Mouse (Mus musculus) layer of hippocampus, postnatal 36 days (tissue): Measurements from ENCODE around the gene Folr1. TPM values are rescaled to one million over a fixed set of nuclear protein-coding genes. Genes with fewer than 3 reads are reported as not detected.

ENCODE experiments used
- DNase-seq, 2 experiments: peaks; one replicate each; pipeline ENCODE4 v3.0.0; 2022
- total RNA-seq, 2 experiments: library from RNA; stranded (reverse); gene quantifications; 2 replicates each; pipeline ENCODE4 v1.2.3; 2021

Folr1 gene
- total RNA-seq, 2 experiments from 2014 or later, result 0.62 to 4.9 TPM

GRCm38 (mm10) chr7:101868241-101869162 is 2.1 kb downstream of the Folr1 start:
- no peak for DNase-seq

DNA sequence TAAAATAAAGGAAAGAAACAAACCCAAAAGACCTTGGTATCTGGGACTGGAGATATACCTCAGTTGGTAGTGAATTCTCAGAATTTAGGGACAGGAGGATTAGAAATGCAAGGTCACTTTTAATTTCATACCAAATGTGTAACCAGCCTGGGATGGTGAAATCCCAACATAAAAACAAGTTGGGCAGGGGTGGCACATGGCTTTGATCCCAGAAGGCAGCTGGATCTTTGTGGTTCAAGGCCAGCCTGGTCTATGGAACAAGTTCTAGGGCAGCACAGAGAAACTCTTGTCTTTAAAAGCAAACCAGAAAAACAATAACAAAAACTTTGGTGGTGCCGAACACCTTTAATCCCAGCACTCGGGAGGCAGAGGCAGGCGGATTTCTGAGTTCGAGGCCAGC is 3.1 kb downstream of the Folr1 start:
- no peak for DNase-seq

- no peak for DNase-seq
Measured at GRCm38 (mm10) chr7:101866491-101867265, 3.9 kb downstream of the Folr1 start.

- no peak for DNase-seq
Measured at GRCm38 (mm10) chr7:101863415-101863814, 7.2 kb downstream of the Folr1 start, which contains the start of gene Anapc15. TSS of gene Anapc15 (plus strand) at chr7:101863715.

GRCm38 (mm10) chr7:101862291-101862690 is 8.3 kb downstream of the Folr1 start:
- no peak for DNase-seq

GRCm38 (mm10) chr7:101860978-101861377 is 9.6 kb downstream of the Folr1 start:
- no peak for DNase-seq

DNA sequence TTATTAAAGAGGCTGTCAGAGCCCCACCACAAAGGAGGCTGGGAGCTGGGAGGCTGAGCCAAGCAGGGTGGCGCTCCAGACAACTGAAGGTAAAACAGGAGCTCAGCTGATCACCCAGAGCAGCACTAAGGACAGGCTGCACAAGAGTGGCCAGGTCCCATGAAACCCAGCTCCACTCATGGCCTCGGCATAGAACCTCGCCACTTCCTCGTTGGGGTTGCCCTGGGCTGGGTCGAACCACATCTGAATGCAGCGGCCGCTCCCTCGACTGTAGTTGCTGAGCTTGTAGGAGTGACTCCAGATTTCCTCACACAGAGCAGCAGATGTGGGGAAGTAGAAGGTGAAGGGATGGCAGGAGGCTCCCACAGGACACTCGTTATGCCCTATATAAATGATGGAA is 12.2 kb downstream of the Folr1 start:
- DNase-seq, result no peak

DNA sequence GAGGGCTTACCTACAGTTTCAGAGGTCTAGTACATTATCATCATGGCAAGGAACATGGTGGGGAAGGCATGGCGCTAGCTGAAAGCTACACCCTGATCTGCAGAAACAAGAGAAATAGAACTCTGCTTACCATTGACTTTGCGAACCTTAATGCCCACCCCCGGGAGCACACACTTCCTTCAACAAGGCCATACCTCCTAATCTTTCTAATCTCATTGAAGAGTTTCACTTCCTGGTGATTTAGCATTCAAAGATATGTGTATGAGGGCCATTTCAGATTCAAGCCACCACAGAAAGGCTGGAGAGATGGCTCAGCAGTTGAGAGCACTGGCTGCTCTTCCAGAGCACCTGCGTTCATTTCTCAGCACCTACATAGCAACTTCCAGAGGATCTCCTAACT is 13.5 kb downstream of the Folr1 start, which contains the start of gene Folr2:
Gene Folr2, minus strand, starts transcription at position 101 of the 400 bp plus-strand sequence.
- no peak for DNase-seq

DNA sequence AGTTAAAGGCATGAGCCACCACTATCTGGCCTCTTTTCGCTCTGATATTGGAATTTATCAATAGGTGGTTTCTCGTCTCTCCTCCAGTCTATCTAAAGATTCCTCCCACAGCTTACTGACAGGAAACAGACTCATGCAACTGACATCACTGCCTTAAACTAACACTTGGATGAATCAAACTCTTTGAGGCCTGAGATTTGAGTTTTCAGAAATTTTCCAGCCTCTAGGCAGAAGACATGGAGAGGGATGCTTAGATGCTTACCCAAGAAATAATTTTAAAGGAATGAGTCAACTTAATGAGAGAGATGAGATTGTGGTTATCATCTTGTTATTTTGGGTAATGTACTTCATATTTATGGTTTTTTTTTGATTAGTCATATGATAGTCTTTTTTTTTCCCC is 16.8 kb downstream of the Folr1 start:
- DNase-seq, result no peak

- no peak for DNase-seq
Measured at GRCm38 (mm10) chr7:101852846-101853245, 17.7 kb downstream of the Folr1 start.

- no peak for DNase-seq
Measured at GRCm38 (mm10) chr7:101851689-101852088, 18.9 kb downstream of the Folr1 start.

GRCm38 (mm10) chr7:101847934-101848333 is 22.7 kb downstream of the Folr1 start:
- DNase-seq, result no peak

DNA sequence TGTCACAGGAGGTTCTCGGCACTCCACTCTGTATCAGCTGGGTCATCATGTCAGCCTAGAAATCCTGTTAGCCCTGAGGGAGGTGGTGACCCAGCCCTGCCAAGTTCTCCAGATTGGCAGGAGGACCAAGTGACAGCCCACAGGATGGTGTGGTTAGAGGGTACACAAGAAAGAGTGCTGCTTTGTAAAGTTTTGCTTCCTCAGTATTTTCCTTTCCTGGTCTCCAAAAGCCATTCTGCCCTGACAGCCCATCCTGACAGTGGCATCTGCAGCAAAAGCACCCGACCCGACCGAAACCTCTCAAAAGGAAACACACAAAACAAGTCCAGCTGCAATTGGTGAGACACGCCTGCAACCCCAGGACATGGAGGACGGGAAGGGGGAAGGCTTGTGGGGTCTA is 26.4 kb downstream of the Folr1 start:
- no peak for DNase-seq

- peak; percentile 69 to 70 for DNase-seq
Measured at GRCm38 (mm10) chr7:101837606-101838471, 32.7 kb downstream of the Folr1 start, which contains the start of gene Inppl1. TSS of gene Inppl1 (minus strand) at chr7:101838229.

- DNase-seq, result no peak
Measured at GRCm38 (mm10) chr7:101837154-101837605, 33.4 kb downstream of the Folr1 start.

DNA sequence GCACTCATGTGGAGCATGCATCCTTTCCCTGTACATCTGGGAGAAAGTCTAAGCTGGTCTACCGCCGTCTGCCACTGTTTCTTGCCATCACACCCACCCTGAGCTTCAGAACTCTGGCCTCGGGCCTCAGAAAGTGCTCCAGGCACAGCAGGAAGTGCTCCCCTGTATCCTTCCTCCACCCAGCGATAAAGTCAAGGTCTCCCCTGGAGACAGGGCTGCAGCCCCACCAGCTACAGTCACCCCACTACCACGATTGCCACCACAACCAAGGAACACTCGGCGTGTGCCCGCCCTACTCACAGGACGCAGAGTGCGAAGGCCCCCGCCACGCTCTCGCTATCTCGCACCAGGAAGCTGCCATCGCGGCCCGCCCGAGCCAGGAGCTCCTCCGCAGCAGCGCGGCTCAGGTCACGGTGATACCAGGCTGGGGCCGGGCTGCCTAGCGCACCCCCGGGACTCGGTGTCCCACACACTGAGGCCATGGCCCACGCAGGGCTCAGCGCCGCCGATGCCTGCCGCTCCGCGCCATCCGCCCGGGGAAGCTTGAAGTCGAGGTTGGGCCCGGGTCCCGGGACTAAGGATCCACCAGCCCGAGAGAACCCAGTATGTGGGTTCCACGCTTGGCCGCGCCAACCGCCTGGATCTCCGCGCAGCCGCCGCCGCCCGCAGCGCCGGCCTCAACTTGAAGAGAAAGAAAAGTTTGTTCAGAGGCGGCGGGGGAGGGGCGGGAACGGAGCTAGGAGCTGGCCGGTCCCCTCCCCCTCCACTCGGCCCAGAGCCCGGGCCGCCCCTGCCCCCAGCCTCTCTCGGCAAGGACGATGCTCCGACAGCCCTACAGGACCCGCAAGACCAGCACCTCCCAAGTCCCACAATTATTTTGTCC is 34.1 kb downstream of the Folr1 start:
- peak; percentile 40 to 45 for DNase-seq

GRCm38 (mm10) chr7:101835457-101836109 is 35.0 kb downstream of the Folr1 start:
- no peak for DNase-seq

- no peak for DNase-seq
Measured at GRCm38 (mm10) chr7:101834903-101835302, 35.7 kb downstream of the Folr1 start.

- DNase-seq, result no peak
Measured at GRCm38 (mm10) chr7:101833916-101834584, 36.5 kb downstream of the Folr1 start.

DNA sequence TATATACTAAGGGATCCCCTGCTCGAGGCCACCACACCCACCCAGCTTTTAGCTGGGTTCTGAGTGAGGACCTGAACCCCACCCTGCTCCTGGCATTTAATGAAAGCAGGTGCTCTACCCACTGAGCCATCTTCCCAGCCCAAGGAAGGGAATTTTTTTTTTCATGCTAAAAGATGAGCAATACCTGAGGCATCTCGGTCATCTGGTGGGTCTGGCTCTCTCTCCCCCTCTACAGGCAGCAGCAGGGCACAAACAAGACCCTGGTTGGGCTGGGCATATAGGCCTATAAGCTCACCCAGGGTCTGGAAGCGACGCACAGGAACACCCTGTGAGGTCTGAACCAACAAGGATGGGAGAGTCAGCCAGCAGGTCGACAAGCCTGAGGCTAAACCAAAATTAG is 37.2 kb downstream of the Folr1 start:
- DNase-seq, result no peak
